Comparison of ENCODE assay signal across 22 mouse cellular contexts in genomic region chr6:53688762-53689477, GRCm38 (mm10).
DNase-seq lines count a peak whose midpoint lies in the region; ATAC-seq and TF ChIP-seq lines count a peak whose summit lies in the region.
"Had no signal": no experiment of that assay in that cellular context is flagged by ENCODE, and none has a peak within 500 bp of the region (broad histone marks: within the 10 kb centered on the region; RNA-seq: fewer than 3 reads in every experiment).

No protein-coding gene starts in this region.

- H3K27ac ChIP-seq in forebrain, embryonic 15.5 days (replicated peaks), result peak overlapping the region; percentile 44; the same call in 1 of the 2 replicates
- H3K27ac ChIP-seq in forebrain, embryonic 11.5 days (ENCODE audit: low read depth, low read length), result no peak overlapping the region
- H3K27ac ChIP-seq in midbrain, embryonic 11.5 days (ENCODE audit: low read depth, low read length), result no peak overlapping the region
- H3K27ac ChIP-seq in midbrain, embryonic 10.5 days (replicated peaks), result no peak overlapping the region
- no peak overlapping the region for H3K27ac ChIP-seq in embryonic facial prominence, embryonic 14.5 days (replicated peaks; ENCODE audit: low read depth, low read length)
- H3K27ac ChIP-seq in limb, embryonic 14.5 days (replicated peaks; ENCODE audit: low read depth, low read length), result peak overlapping the region; percentile 61
- H3K27ac ChIP-seq: embryonic facial prominence, embryonic 15.5 days; liver, embryonic 14.5 days; midbrain, embryonic 12.5 days; neural tube, embryonic 15.5 days had no signal

- peak; percentile 69 for ATAC-seq in forebrain, embryonic 15.5 days (replicated peaks)
- ATAC-seq in forebrain, embryonic 11.5 days (replicated peaks; ENCODE audit: low FRiP score), result no peak
- ATAC-seq in midbrain, embryonic 11.5 days (ENCODE audit: low FRiP score), result no peak
- peak; percentile 37; the same call in 1 of the 2 replicates for ATAC-seq in embryonic facial prominence, embryonic 14.5 days (ENCODE audit: low read depth)
- ATAC-seq in limb, embryonic 14.5 days (ENCODE audit: low FRiP score, low read depth), result peak; percentile 53; the same call in 1 of the 2 replicates
- ATAC-seq in inflammation-experienced regulatory T-cells, adult 6 months, result no peak
- ATAC-seq: activated CD4-positive, CD25-positive, alpha-beta regulatory T cell, adult 4 months; Patski had no signal

- no peak for DNase-seq in forebrain, embryonic 11.5 days (ENCODE audit: low spot score)
- DNase-seq in midbrain, embryonic 11.5 days (ENCODE audit: low spot score, missing footprints), result peak; percentile 41
- DNase-seq in midbrain, embryonic 10.5 days (ENCODE audit: low spot score), result no peak
- peak; percentile 59 for DNase-seq in embryonic facial prominence, embryonic 14.5 days (ENCODE audit: low spot score)
- DNase-seq in limb, embryonic 14.5 days (ENCODE audit: low spot score), result peak; percentile 67
- no peak for DNase-seq in right cerebral cortex, postnatal 10 days (ENCODE audit: low spot score in 2 of 2)
- DNase-seq: gastrocnemius, postnatal 10 days; heart, postnatal 14 days; kidney, adult 2 months; kidney, postnatal 25 days; lung, postnatal 4 days; right cerebral cortex, postnatal 4 days; thymus, postnatal 25 days had no signal

- H3K36me3 ChIP-seq in forebrain, embryonic 15.5 days, result no peaks in the 10 kb centered on the region
- no peaks in the 10 kb centered on the region; the same call in 1 of the 2 replicates for H3K36me3 ChIP-seq in forebrain, embryonic 11.5 days (ENCODE audit: control insufficient read depth, insufficient read depth, low read length)
- no peaks in the 10 kb centered on the region for H3K36me3 ChIP-seq in midbrain, embryonic 11.5 days (ENCODE audit: control insufficient read depth, insufficient read depth, low read length)
- no peaks in the 10 kb centered on the region for H3K36me3 ChIP-seq in midbrain, embryonic 10.5 days
- H3K36me3 ChIP-seq in embryonic facial prominence, embryonic 14.5 days (ENCODE audit: control insufficient read depth, insufficient read depth, low read length), result no peaks in the 10 kb centered on the region
- peaks cover 33% of the 10 kb centered on the region for H3K36me3 ChIP-seq in limb, embryonic 14.5 days (ENCODE audit: control insufficient read depth, insufficient read depth, low read length)
- H3K36me3 ChIP-seq: midbrain, embryonic 12.5 days; neural tube, embryonic 15.5 days had no signal

- H3K4me3 ChIP-seq in forebrain, embryonic 15.5 days, result no peak overlapping the region
- no peak overlapping the region for H3K4me3 ChIP-seq in forebrain, embryonic 11.5 days (ENCODE audit: low read depth, low read length)
- H3K4me3 ChIP-seq in midbrain, embryonic 11.5 days (ENCODE audit: low read depth, low read length), result no peak overlapping the region
- no peak overlapping the region for H3K4me3 ChIP-seq in midbrain, embryonic 10.5 days
- no peak overlapping the region for H3K4me3 ChIP-seq in embryonic facial prominence, embryonic 14.5 days (ENCODE audit: low read depth, low read length)
- no peak overlapping the region for H3K4me3 ChIP-seq in limb, embryonic 14.5 days (replicated peaks; ENCODE audit: low read length)
- H3K4me3 ChIP-seq: embryonic facial prominence, embryonic 15.5 days; midbrain, embryonic 12.5 days; myocyte; neural tube, embryonic 15.5 days had no signal

- H3K27me3 ChIP-seq in forebrain, embryonic 15.5 days, result no peaks in the 10 kb centered on the region
- no peaks in the 10 kb centered on the region for H3K27me3 ChIP-seq in forebrain, embryonic 11.5 days (ENCODE audit: control insufficient read depth, insufficient read depth, low read length)
- no peaks in the 10 kb centered on the region for H3K27me3 ChIP-seq in midbrain, embryonic 11.5 days (ENCODE audit: control insufficient read depth, insufficient read depth, low read length)
- no peaks in the 10 kb centered on the region; the same call in 1 of the 2 replicates for H3K27me3 ChIP-seq in midbrain, embryonic 10.5 days (ENCODE audit: low read depth, poor library complexity, severe bottlenecking)
- no peaks in the 10 kb centered on the region for H3K27me3 ChIP-seq in embryonic facial prominence, embryonic 14.5 days (replicated peaks; ENCODE audit: control insufficient read depth, insufficient read depth, low read length)
- H3K27me3 ChIP-seq in limb, embryonic 14.5 days (ENCODE audit: control insufficient read depth, insufficient read depth, low read length), result no peaks in the 10 kb centered on the region
- H3K27me3 ChIP-seq: embryonic facial prominence, embryonic 15.5 days; midbrain, embryonic 12.5 days; neural tube, embryonic 15.5 days; Patski had no signal

- no peaks in the 10 kb centered on the region for H3K9me3 ChIP-seq in forebrain, embryonic 15.5 days
- H3K9me3 ChIP-seq in forebrain, embryonic 11.5 days (ENCODE audit: control insufficient read depth, low read length), result no peaks in the 10 kb centered on the region
- H3K9me3 ChIP-seq in midbrain, embryonic 11.5 days (ENCODE audit: control insufficient read depth, low read length), result no peaks in the 10 kb centered on the region
- no peaks in the 10 kb centered on the region for H3K9me3 ChIP-seq in midbrain, embryonic 10.5 days (replicated peaks)
- no peaks in the 10 kb centered on the region for H3K9me3 ChIP-seq in embryonic facial prominence, embryonic 14.5 days (ENCODE audit: control insufficient read depth, low read length)
- no peaks in the 10 kb centered on the region for H3K9me3 ChIP-seq in limb, embryonic 14.5 days (ENCODE audit: control insufficient read depth, low read length)
- H3K9me3 ChIP-seq: embryonic facial prominence, embryonic 15.5 days; midbrain, embryonic 12.5 days; neural tube, embryonic 15.5 days had no signal

- H3K4me1 ChIP-seq in forebrain, embryonic 15.5 days, result peaks cover 17% of the 10 kb centered on the region
- no peaks in the 10 kb centered on the region for H3K4me1 ChIP-seq in forebrain, embryonic 11.5 days (replicated peaks; ENCODE audit: control insufficient read depth, insufficient read depth, low read length)
- H3K4me1 ChIP-seq in midbrain, embryonic 11.5 days (ENCODE audit: control insufficient read depth, insufficient read depth, low read length), result no peaks in the 10 kb centered on the region
- H3K4me1 ChIP-seq in midbrain, embryonic 10.5 days, result no peaks in the 10 kb centered on the region
- 0 out of 2 replicates have a peak, but pooled peaks cover 11% of the 10 kb centered on the region for H3K4me1 ChIP-seq in embryonic facial prominence, embryonic 14.5 days (ENCODE audit: control insufficient read depth, insufficient read depth, low read length)
- H3K4me1 ChIP-seq in limb, embryonic 14.5 days (ENCODE audit: control insufficient read depth, insufficient read depth, low read length), result peaks cover 37% of the 10 kb centered on the region
- H3K4me1 ChIP-seq: midbrain, embryonic 12.5 days; neural tube, embryonic 15.5 days had no signal

- WGBS in forebrain, embryonic 15.5 days, result 34% methylated on average over 7 of the region's 7 CpGs
- 80% methylated on average over 7 of the region's 7 CpGs for WGBS in forebrain, embryonic 11.5 days
- WGBS in midbrain, embryonic 11.5 days, result 81% methylated on average over 7 of the region's 7 CpGs
- WGBS in midbrain, embryonic 10.5 days, result 83% methylated on average over 7 of the region's 7 CpGs
- WGBS in embryonic facial prominence, embryonic 14.5 days, result 38% methylated on average over 7 of the region's 7 CpGs
- 24% methylated on average over 7 of the region's 7 CpGs for WGBS in limb, embryonic 14.5 days

- no peak overlapping the region for H3K9ac ChIP-seq in forebrain, embryonic 15.5 days (replicated peaks)
- H3K9ac ChIP-seq in forebrain, embryonic 11.5 days (ENCODE audit: low read length), result no peak overlapping the region
- no peak overlapping the region for H3K9ac ChIP-seq in midbrain, embryonic 11.5 days (ENCODE audit: low read length)
- H3K9ac ChIP-seq in embryonic facial prominence, embryonic 14.5 days (ENCODE audit: low read depth, low read length), result no peak overlapping the region
- H3K9ac ChIP-seq in limb, embryonic 14.5 days (ENCODE audit: low read depth, low read length, severe bottlenecking), result no peak overlapping the region
- H3K9ac ChIP-seq: embryonic facial prominence, embryonic 15.5 days; liver, embryonic 14.5 days; midbrain, embryonic 12.5 days; neural tube, embryonic 15.5 days had no signal

- TF ChIP-seq POLR2A in limb, embryonic 14.5 days (IDR thresholded peaks at IDR 0.05; ENCODE audit: borderline replicate concordance, extremely low read depth, insufficient read depth, insufficient read length), result no peak

- no peak overlapping the region for H3K4me2 ChIP-seq in forebrain, embryonic 15.5 days (replicated peaks)
- no peak overlapping the region for H3K4me2 ChIP-seq in forebrain, embryonic 11.5 days (ENCODE audit: low read depth, low read length, severe bottlenecking)
- no peak overlapping the region for H3K4me2 ChIP-seq in midbrain, embryonic 11.5 days
- no peak overlapping the region for H3K4me2 ChIP-seq in embryonic facial prominence, embryonic 14.5 days (ENCODE audit: low read depth, low read length)
- no peak overlapping the region for H3K4me2 ChIP-seq in limb, embryonic 14.5 days (replicated peaks; ENCODE audit: low read depth, low read length, severe bottlenecking)
- H3K4me2 ChIP-seq: embryonic facial prominence, embryonic 15.5 days; midbrain, embryonic 12.5 days; neural tube, embryonic 15.5 days had no signal

Comparison
In these comparisons a context has a peak if more than half of its experiments do, and no peak if none do; other contexts are left out.
1. ATAC-seq: peak in forebrain, embryonic 15.5 days (single experiment), embryonic facial prominence, embryonic 14.5 days (single experiment) and limb, embryonic 14.5 days (single experiment); none in forebrain, embryonic 11.5 days (single experiment), midbrain, embryonic 11.5 days (single experiment) and inflammation-experienced regulatory T-cells, adult 6 months (single experiment).
2. H3K27ac ChIP-seq: peak in forebrain, embryonic 15.5 days (single experiment) and limb, embryonic 14.5 days (single experiment); none in forebrain, embryonic 11.5 days (single experiment), midbrain, embryonic 11.5 days (single experiment), midbrain, embryonic 10.5 days (single experiment) and embryonic facial prominence, embryonic 14.5 days (single experiment).
3. DNase-seq: peak in midbrain, embryonic 11.5 days (single experiment), embryonic facial prominence, embryonic 14.5 days (single experiment) and limb, embryonic 14.5 days (single experiment); none in forebrain, embryonic 11.5 days (single experiment), midbrain, embryonic 10.5 days (single experiment) and right cerebral cortex, postnatal 10 days (0 of 2).